Mouse (Mus musculus): ENCODE results near the gene Pllp.

GRCm38 (mm10) chr8:94704669-94704984 lies 8.5 kb upstream of the Pllp start:
- TF ChIP-seq CTCF (IDR thresholded peaks at IDR 0.05; ENCODE audit: low read depth, low read length) (no peak), POLR2A (IDR thresholded peaks at IDR 0.05; ENCODE audit: extremely low read depth, insufficient read depth, low read length) (no peak)
